Mouse (Mus musculus): ENCODE results near the gene Stat3. TPM values are rescaled to one million over a fixed set of nuclear protein-coding genes. Genes with fewer than 3 reads are reported as not detected.
A peak's percentile ranks its signal among the peaks of the same experiment; 100 is the strongest.

Stat3 gene
- total and polyA plus RNA-seq, 3 experiments = 35.9 to 69.2 (median 51.1) TPM

DNA sequence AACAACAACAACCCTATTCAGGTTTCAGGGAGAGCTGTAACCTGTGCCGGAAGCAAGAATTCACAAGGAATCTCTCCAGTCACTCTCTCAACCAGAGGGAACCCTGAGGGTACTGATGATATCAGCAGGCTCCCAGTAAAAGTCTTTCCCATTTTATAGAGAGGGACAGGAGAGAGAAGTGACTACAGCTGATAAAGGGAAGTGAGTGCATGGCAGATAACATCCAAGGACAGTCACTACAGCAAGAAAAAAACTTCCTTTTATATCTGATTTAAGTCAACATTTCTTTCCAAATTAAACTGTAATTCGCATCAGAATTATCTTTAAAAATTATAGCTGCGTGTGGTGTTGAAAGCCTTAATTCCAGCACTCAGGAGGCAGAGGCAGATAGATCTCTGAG is 12.0 kb downstream of the Stat3 start:
- Histone ChIP-seq H3K27me3 (replicated peaks) (no peaks in the 10 kb centered on the region), H3K4me3 (replicated peaks in 1 of 3; ENCODE audit: low read depth in 2 of 3, low read length in 2 of 3, poor library complexity in 1 of 3) (no peak overlapping the region), H3K9ac (ENCODE audit: insufficient read depth, low read depth) (no peak overlapping the region), H3K9me3 (replicated peaks; ENCODE audit: low read length) (no peaks in the 10 kb centered on the region), H3K4me2 (ENCODE audit: insufficient read depth, low read depth, poor library complexity, severe bottlenecking) (no peak overlapping the region), H3K4me1 (ENCODE audit: control insufficient read depth in 1 of 2, insufficient read depth in 2 of 2) (peaks cover 9 to 21% of the 10 kb centered on the region in 2 experiments), H3K27ac (ENCODE audit: insufficient read depth, low read depth) (no peak overlapping the region), H3K79me2 (replicated peaks; ENCODE audit: control insufficient read depth, extremely low read depth, insufficient read depth, poor library complexity, severe bottlenecking) (peaks cover 49% of the 10 kb centered on the region), H3K36me3 (replicated peaks in 1 of 2; ENCODE audit: control insufficient read depth in 1 of 2, insufficient read depth in 1 of 2, low read length in 1 of 2) (peaks cover 8 to 47% of the 10 kb centered on the region in 2 experiments)
- DNase-seq (ENCODE audit: extremely low read depth) = no peak
- no peak for TF ChIP-seq ZKSCAN1 (IDR thresholded peaks at IDR 0.05; ENCODE audit: borderline replicate concordance, low read depth, low read length)
- no peak for TF ChIP-seq TBP (conservative IDR thresholded peaks at IDR 0.05; ENCODE audit: low read depth, low read length)
- no peak for TF ChIP-seq TCF12 (IDR thresholded peaks at IDR 0.05; ENCODE audit: low read depth, low read length)
- no peak for TF ChIP-seq CHD2 (IDR thresholded peaks at IDR 0.05; ENCODE audit: low read length)
- dilution Hi-C loops (cut with MboI; ENCODE audit: extremely low pct_ligation_motif_present, extremely low pct_unique_long_range_greater_than_20kb, low sequenced_read_pairs) = no loop called here
- in situ Hi-C loops (cut with MboI; ENCODE audit: low pct_ligation_motif_present, low pct_unique_long_range_greater_than_20kb, low sequenced_read_pairs) = no loop called here

DNA sequence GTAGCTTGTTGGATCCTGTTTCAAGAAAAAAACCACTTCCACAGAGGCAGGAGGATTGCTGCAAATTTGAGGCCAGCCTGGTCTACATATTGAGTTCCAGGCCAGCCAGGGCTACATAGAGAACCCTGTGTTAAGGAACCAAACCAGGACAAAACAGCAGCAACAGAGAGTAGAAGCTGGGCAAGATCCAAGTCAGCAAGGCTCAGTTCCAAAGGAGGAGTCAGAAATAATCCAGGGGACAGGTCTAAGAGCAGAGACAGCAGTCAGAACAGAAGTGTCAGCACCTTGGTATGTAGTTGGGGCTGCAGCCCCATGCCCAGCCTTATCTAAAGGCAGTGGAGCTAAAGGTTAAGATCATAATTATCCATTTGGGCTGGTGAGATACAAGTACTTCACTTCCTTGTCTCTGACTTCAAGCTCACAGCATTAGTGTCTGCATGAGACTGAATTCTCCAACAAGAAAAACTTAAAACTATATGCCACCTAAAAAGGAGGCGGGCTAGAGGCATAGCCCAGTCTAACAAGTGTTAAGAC is 14.9 kb downstream of the Stat3 start:
- no peak overlapping the region for H3K4me3 ChIP-seq (replicated peaks in 1 of 3; ENCODE audit: low read depth in 2 of 3, low read length in 2 of 3, poor library complexity in 1 of 3)
- in situ Hi-C loops (cut with MboI; ENCODE audit: low pct_ligation_motif_present, low pct_unique_long_range_greater_than_20kb, low sequenced_read_pairs) (no loop called here), dilution Hi-C loops (cut with MboI; ENCODE audit: extremely low pct_ligation_motif_present, extremely low pct_unique_long_range_greater_than_20kb, low sequenced_read_pairs) (no loop called here)
- peaks cover 12 to 53% of the 10 kb centered on the region in 2 experiments for H3K36me3 ChIP-seq (replicated peaks in 1 of 2; ENCODE audit: control insufficient read depth in 1 of 2, insufficient read depth in 1 of 2, low read length in 1 of 2)
- peaks cover 31% of the 10 kb centered on the region for H3K79me2 ChIP-seq (replicated peaks; ENCODE audit: control insufficient read depth, extremely low read depth, insufficient read depth, poor library complexity, severe bottlenecking)
- H3K9me3 ChIP-seq (replicated peaks; ENCODE audit: low read length) = no peaks in the 10 kb centered on the region
- H3K27ac ChIP-seq (ENCODE audit: insufficient read depth, low read depth) = no peak overlapping the region
- H3K9ac ChIP-seq (ENCODE audit: insufficient read depth, low read depth) = no peak overlapping the region
- no peaks in the 10 kb centered on the region for H3K27me3 ChIP-seq (replicated peaks)
- H3K4me2 ChIP-seq (ENCODE audit: insufficient read depth, low read depth, poor library complexity, severe bottlenecking) = no peak overlapping the region
- no peak for DNase-seq (ENCODE audit: extremely low read depth)
- peaks cover 11 to 26% of the 10 kb centered on the region in 2 experiments for H3K4me1 ChIP-seq (ENCODE audit: control insufficient read depth in 1 of 2, insufficient read depth in 2 of 2)
- no peak for TF ChIP-seq MAX (IDR thresholded peaks at IDR 0.05; ENCODE audit: low read length)
- TF ChIP-seq RCOR1 (conservative IDR thresholded peaks at IDR 0.05; ENCODE audit: low read depth, low read length) = no peak
- no peak for TF ChIP-seq ZMIZ1 (IDR thresholded peaks at IDR 0.05; ENCODE audit: low read depth, low read length)
- TF ChIP-seq PAX5 (IDR thresholded peaks at IDR 0.05; ENCODE audit: low read length) = no peak
- no peak for TF ChIP-seq ZC3H11A (IDR thresholded peaks at IDR 0.05; ENCODE audit: low read depth, low read length)
- no peak for TF ChIP-seq SIN3A (IDR thresholded peaks at IDR 0.05; ENCODE audit: low read length)
- no peak for TF ChIP-seq KAT2A (IDR thresholded peaks at IDR 0.05; ENCODE audit: insufficient replicate concordance, low read length)
- TF ChIP-seq USF2 (conservative IDR thresholded peaks at IDR 0.05; ENCODE audit: low read depth, low read length) = no peak
- TF ChIP-seq TCF12 (IDR thresholded peaks at IDR 0.05; ENCODE audit: low read depth, low read length) = no peak

DNA sequence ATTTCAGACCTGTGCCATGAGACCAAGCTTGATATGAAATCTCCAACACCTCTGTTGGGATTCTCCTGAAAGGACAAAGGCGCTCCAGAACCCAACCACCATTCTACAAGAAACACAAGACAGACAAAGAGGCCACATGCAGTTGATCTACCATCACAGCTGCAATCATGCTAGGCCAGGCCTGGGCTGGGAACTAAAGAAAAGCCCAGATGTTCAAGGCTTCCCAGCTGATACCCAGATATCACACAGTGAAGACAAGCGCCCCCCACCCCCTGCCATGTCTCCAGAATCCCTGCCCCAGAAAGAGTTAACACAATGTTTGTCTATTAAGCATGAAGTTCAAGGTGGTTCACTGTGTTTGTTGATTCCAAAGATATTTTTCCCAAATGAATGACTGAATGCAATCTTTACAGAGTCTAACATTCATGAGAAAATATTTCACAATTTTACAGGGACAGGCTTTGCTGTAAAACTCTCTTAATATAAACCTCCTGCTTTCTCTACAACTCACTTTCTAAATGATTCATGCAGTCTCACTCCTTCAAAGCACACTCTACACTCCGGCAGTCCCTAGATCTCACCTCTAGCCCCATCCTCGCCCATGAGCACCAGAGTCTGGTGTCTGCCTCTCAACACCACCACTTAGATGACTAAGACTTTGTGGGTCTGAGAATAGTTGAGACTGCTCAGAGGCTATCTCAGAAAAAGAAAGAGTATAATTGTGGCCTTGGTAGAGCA is 18.3 kb downstream of the Stat3 start:
- H3K9ac ChIP-seq (ENCODE audit: insufficient read depth, low read depth) = no peak overlapping the region
- DNase-seq (ENCODE audit: extremely low read depth) = peak; percentile 41
- peaks cover 17% of the 10 kb centered on the region for H3K79me2 ChIP-seq (replicated peaks; ENCODE audit: control insufficient read depth, extremely low read depth, insufficient read depth, poor library complexity, severe bottlenecking)
- H3K36me3 ChIP-seq (replicated peaks in 1 of 2; ENCODE audit: control insufficient read depth in 1 of 2, insufficient read depth in 1 of 2, low read length in 1 of 2) = peaks cover 29 to 77% of the 10 kb centered on the region in 2 experiments
- H3K4me2 ChIP-seq (ENCODE audit: insufficient read depth, low read depth, poor library complexity, severe bottlenecking) = peak overlapping the region; percentile 42
- in situ Hi-C loops (cut with MboI; ENCODE audit: low pct_ligation_motif_present, low pct_unique_long_range_greater_than_20kb, low sequenced_read_pairs) (no loop called here), dilution Hi-C loops (cut with MboI; ENCODE audit: extremely low pct_ligation_motif_present, extremely low pct_unique_long_range_greater_than_20kb, low sequenced_read_pairs) (no loop called here)
- peaks cover 11 to 37% of the 10 kb centered on the region in 2 experiments for H3K4me1 ChIP-seq (ENCODE audit: control insufficient read depth in 1 of 2, insufficient read depth in 2 of 2)
- H3K27me3 ChIP-seq (replicated peaks) = no peaks in the 10 kb centered on the region
- no peak overlapping the region for H3K27ac ChIP-seq (ENCODE audit: insufficient read depth, low read depth)
- no peak overlapping the region for H3K4me3 ChIP-seq (replicated peaks in 1 of 3; ENCODE audit: low read depth in 2 of 3, low read length in 2 of 3, poor library complexity in 1 of 3)
- H3K9me3 ChIP-seq (replicated peaks; ENCODE audit: low read length) = no peaks in the 10 kb centered on the region
- TF ChIP-seq ELF1 (IDR thresholded peaks at IDR 0.05; ENCODE audit: low read depth, low read length) (no peak), EP300 (IDR thresholded peaks at IDR 0.05; ENCODE audit: low read length) (peak; percentile 54; the same call in 1 of the 2 replicates), RCOR1 (conservative IDR thresholded peaks at IDR 0.05; ENCODE audit: low read depth, low read length) (no peak), ZNF384 (IDR thresholded peaks at IDR 0.05; ENCODE audit: low read depth, low read length) (no peak), NELFE (IDR thresholded peaks at IDR 0.05; ENCODE audit: low read depth, low read length) (no peak), IRF4 (IDR thresholded peaks at IDR 0.05; ENCODE audit: low read depth, low read length) (peak; percentile 87), ZKSCAN1 (IDR thresholded peaks at IDR 0.05; ENCODE audit: borderline replicate concordance, low read depth, low read length) (no peak), SMC3 (IDR thresholded peaks at IDR 0.05; ENCODE audit: low read depth, low read length) (no peak), MAZ (IDR thresholded peaks at IDR 0.05; ENCODE audit: low read depth, low read length) (no peak), CTCF (conservative IDR thresholded peaks at IDR 0.05 in 1 of 2, IDR thresholded peaks at IDR 0.05 in 1 of 2; ENCODE audit: low read depth in 2 of 2, low read length in 2 of 2) (no peak), TCF12 (IDR thresholded peaks at IDR 0.05; ENCODE audit: low read depth, low read length) (peak; percentile 2; the same call in 1 of the 2 replicates), RAD21 (IDR thresholded peaks at IDR 0.05; ENCODE audit: low read depth, low read length) (no peak), CHD2 (IDR thresholded peaks at IDR 0.05; ENCODE audit: low read length) (no peak), MYC (IDR thresholded peaks at IDR 0.05; ENCODE audit: low read depth, low read length) (no peak), USF2 (conservative IDR thresholded peaks at IDR 0.05; ENCODE audit: low read depth, low read length) (no peak), ZC3H11A (IDR thresholded peaks at IDR 0.05; ENCODE audit: low read depth, low read length) (no peak), POLR2AphosphoS2 (IDR thresholded peaks at IDR 0.05; ENCODE audit: low read depth, low read length) (no peak), NRF1 (IDR thresholded peaks at IDR 0.05; ENCODE audit: low read depth, low read length) (no peak)

Measured in CH12.LX (cell line).